Mouse (Mus musculus): ENCODE results near the gene Taf4. TPM values are rescaled to one million over a fixed set of nuclear protein-coding genes. Genes with fewer than 3 reads are reported as not detected.

Gene Taf4
- total and polyA plus RNA-seq, 2 experiments from 2014 or later, result 2.5 to 12.1 TPM

- DNase-seq (ENCODE audit: low spot score) (no peak), ATAC-seq (no peak)
- no peak for TF ChIP-seq CTCF (IDR thresholded peaks at IDR 0.05; ENCODE audit: low read depth)
- Histone ChIP-seq H3K9ac (replicated peaks; ENCODE audit: low read length) (no peak overlapping the region), H3K4me2 (ENCODE audit: low read depth, low read length) (no peak overlapping the region), H3K36me3 (ENCODE audit: insufficient read depth, low read length) (no peaks in the 10 kb centered on the region), H3K27me3 (ENCODE audit: insufficient read depth, low read length) (no peaks in the 10 kb centered on the region), H3K9me3 (ENCODE audit: low read length) (no peaks in the 10 kb centered on the region), H3K4me3 (ENCODE audit: low read length) (no peak overlapping the region), H3K27ac (no peak overlapping the region), H3K4me1 (ENCODE audit: insufficient read depth, low read length) (0 out of 2 replicates have a peak, but pooled peaks cover 11% of the 10 kb centered on the region)
- 82% methylated on average over 5 of the region's 5 CpGs for WGBS
Observed at GRCm38 (mm10) chr2:179967633-179968032, 8.8 kb downstream of the Taf4 start.

- no peak overlapping the region for H3K27ac ChIP-seq
- H3K27me3 ChIP-seq (ENCODE audit: insufficient read depth, low read length), result no peaks in the 10 kb centered on the region
- H3K4me3 ChIP-seq (ENCODE audit: low read length), result no peak overlapping the region
- H3K9ac ChIP-seq (replicated peaks; ENCODE audit: low read length), result no peak overlapping the region
- DNase-seq (ENCODE audit: low spot score), result no peak
- no peak for ATAC-seq
- H3K36me3 ChIP-seq (ENCODE audit: insufficient read depth, low read length), result no peaks in the 10 kb centered on the region
- no peak for TF ChIP-seq CTCF (IDR thresholded peaks at IDR 0.05; ENCODE audit: low read depth)
- WGBS, result 75% methylated on average over 4 of the region's 4 CpGs
- no peaks in the 10 kb centered on the region for H3K9me3 ChIP-seq (ENCODE audit: low read length)
- no peak overlapping the region for H3K4me2 ChIP-seq (ENCODE audit: low read depth, low read length)
- peaks cover 10% of the 10 kb centered on the region; the same call in 1 of the 2 replicates for H3K4me1 ChIP-seq (ENCODE audit: insufficient read depth, low read length)
Observed at GRCm38 (mm10) chr2:179961420-179961819, 15.0 kb downstream of the Taf4 start.

- Histone ChIP-seq H3K4me3 (ENCODE audit: low read length) (no peak overlapping the region), H3K9me3 (ENCODE audit: low read length) (no peaks in the 10 kb centered on the region), H3K36me3 (ENCODE audit: insufficient read depth, low read length) (no peaks in the 10 kb centered on the region), H3K27ac (no peak overlapping the region), H3K9ac (replicated peaks; ENCODE audit: low read length) (no peak overlapping the region), H3K4me2 (ENCODE audit: low read depth, low read length) (no peak overlapping the region), H3K27me3 (ENCODE audit: insufficient read depth, low read length) (no peaks in the 10 kb centered on the region), H3K4me1 (ENCODE audit: insufficient read depth, low read length) (peaks cover 10% of the 10 kb centered on the region; the same call in 1 of the 2 replicates)
- WGBS, result 81% methylated on average over 6 of the region's 6 CpGs
- no peak for DNase-seq (ENCODE audit: low spot score)
- TF ChIP-seq CTCF (IDR thresholded peaks at IDR 0.05; ENCODE audit: low read depth), result no peak
- ATAC-seq, result no peak
Observed at GRCm38 (mm10) chr2:179960327-179960726, 16.1 kb downstream of the Taf4 start.

- no peak for ATAC-seq
- 41% methylated on average over 3 of the region's 3 CpGs for WGBS
- no peak overlapping the region for H3K4me3 ChIP-seq (ENCODE audit: low read length)
Observed at GRCm38 (mm10) chr2:179959391-179959790, 17.1 kb downstream of the Taf4 start.

GRCm38 (mm10) chr2:179951542-179952524 lies 24.6 kb downstream of the Taf4 start:
- H3K4me3 ChIP-seq (ENCODE audit: low read length), result no peak overlapping the region
- H3K9ac ChIP-seq (replicated peaks; ENCODE audit: low read length), result no peak overlapping the region
- 61% methylated on average over 14 of the region's 14 CpGs for WGBS
- DNase-seq (ENCODE audit: low spot score) (peak; percentile 31), ATAC-seq (no peak)
- H3K36me3 ChIP-seq (ENCODE audit: insufficient read depth, low read length), result no peaks in the 10 kb centered on the region
- no peak overlapping the region for H3K4me2 ChIP-seq (ENCODE audit: low read depth, low read length)
- no peaks in the 10 kb centered on the region for H3K9me3 ChIP-seq (ENCODE audit: low read length)
- peak overlapping the region; percentile 26; the same call in 1 of the 2 replicates for H3K27ac ChIP-seq
- H3K27me3 ChIP-seq (ENCODE audit: insufficient read depth, low read length), result no peaks in the 10 kb centered on the region
- peaks cover 24% of the 10 kb centered on the region for H3K4me1 ChIP-seq (ENCODE audit: insufficient read depth, low read length)
- TF ChIP-seq CTCF (IDR thresholded peaks at IDR 0.05; ENCODE audit: low read depth), result no peak

More at GRCm38 (mm10) chr2:179959391-179959790, 17.1 kb downstream of the Taf4 start:
- Histone ChIP-seq H3K9ac (replicated peaks; ENCODE audit: low read length) (no peak overlapping the region), H3K36me3 (ENCODE audit: insufficient read depth, low read length) (no peaks in the 10 kb centered on the region), H3K9me3 (ENCODE audit: low read length) (no peaks in the 10 kb centered on the region), H3K4me1 (ENCODE audit: insufficient read depth, low read length) (peaks cover 10% of the 10 kb centered on the region; the same call in 1 of the 2 replicates), H3K4me2 (ENCODE audit: low read depth, low read length) (no peak overlapping the region), H3K27me3 (ENCODE audit: insufficient read depth, low read length) (no peaks in the 10 kb centered on the region), H3K27ac (no peak overlapping the region)
- TF ChIP-seq CTCF (IDR thresholded peaks at IDR 0.05; ENCODE audit: low read depth), result no peak
- DNase-seq (ENCODE audit: low spot score), result no peak

- WGBS, result 77% methylated on average over 5 of the region's 5 CpGs
- TF ChIP-seq CTCF (IDR thresholded peaks at IDR 0.05; ENCODE audit: low read depth), result no peak
- Histone ChIP-seq H3K36me3 (ENCODE audit: insufficient read depth, low read length) (no peaks in the 10 kb centered on the region), H3K27ac (no peak overlapping the region), H3K9me3 (ENCODE audit: low read length) (no peaks in the 10 kb centered on the region), H3K4me1 (ENCODE audit: insufficient read depth, low read length) (peaks cover 29% of the 10 kb centered on the region), H3K4me3 (ENCODE audit: low read length) (no peak overlapping the region), H3K9ac (replicated peaks; ENCODE audit: low read length) (no peak overlapping the region), H3K4me2 (ENCODE audit: low read depth, low read length) (no peak overlapping the region), H3K27me3 (ENCODE audit: insufficient read depth, low read length) (no peaks in the 10 kb centered on the region)
- DNase-seq (ENCODE audit: low spot score) (no peak), ATAC-seq (no peak)
Observed at GRCm38 (mm10) chr2:179948820-179949219, 27.6 kb downstream of the Taf4 start.

- Histone ChIP-seq H3K27ac (no peak overlapping the region), H3K36me3 (ENCODE audit: insufficient read depth, low read length) (no peaks in the 10 kb centered on the region), H3K9me3 (ENCODE audit: low read length) (no peaks in the 10 kb centered on the region), H3K4me1 (ENCODE audit: insufficient read depth, low read length) (peaks cover 29% of the 10 kb centered on the region), H3K9ac (replicated peaks; ENCODE audit: low read length) (no peak overlapping the region), H3K4me3 (ENCODE audit: low read length) (no peak overlapping the region), H3K27me3 (ENCODE audit: insufficient read depth, low read length) (no peaks in the 10 kb centered on the region), H3K4me2 (ENCODE audit: low read depth, low read length) (no peak overlapping the region)
- no peak for ATAC-seq
- no peak for DNase-seq (ENCODE audit: low spot score)
- TF ChIP-seq CTCF (IDR thresholded peaks at IDR 0.05; ENCODE audit: low read depth), result no peak
- 31% methylated on average over 5 of the region's 5 CpGs for WGBS
Observed at GRCm38 (mm10) chr2:179947607-179948006, 28.8 kb downstream of the Taf4 start.

All from hindbrain, postnatal 0 days (tissue).